Mouse (Mus musculus) intestine, postnatal 0 days (tissue): ENCODE data around the gene Cyp4a32. TPM values are rescaled to one million over a fixed set of nuclear protein-coding genes. Genes with fewer than 3 reads are reported as not detected.
"Not testable (repeated sequence)": the region's sequence is repeated elsewhere in the genome, so short reads cannot be mapped to it uniquely, and the experiment has no call there.

Experiments
- ATAC-seq: fragments of 200-750 bp; cut with Nextera tagmentation; 2 replicates; pipeline ENCODE4 v1.8.0; 2017; ENCODE audit warnings: mild to moderate bottlenecking, moderate TSS enrichment, moderate library complexity
- H3K27ac ChIP-seq: fragments of 300-500 bp; sonication (generic); 2 replicates; pipeline ENCODE4 v1.5.1; 2014; ENCODE audit warnings: mild to moderate bottlenecking, low read depth, low read length, moderate library complexity
- H3K27me3 ChIP-seq: fragments of 300-500 bp; sonication (generic); replicated peaks from 2 replicates; pipeline ENCODE4 v1.6.1; 2014; ENCODE audit warnings: low read length, mixed read lengths; ENCODE audit not compliant: control insufficient read depth, insufficient read depth
- H3K36me3 ChIP-seq: fragments of 300-500 bp; sonication (generic); 2 replicates; pipeline ENCODE4 v1.6.1; 2014; ENCODE audit warnings: mild to moderate bottlenecking, moderate library complexity; ENCODE audit not compliant: control insufficient read depth, insufficient read depth
- H3K4me1 ChIP-seq: fragments of 300-500 bp; sonication (generic); replicated peaks from 2 replicates; pipeline ENCODE4 v1.6.1; 2014; ENCODE audit warnings: antibody characterized with exemption, low read length, mixed read lengths; ENCODE audit not compliant: control insufficient read depth, insufficient read depth
- H3K4me2 ChIP-seq: fragments of 300-500 bp; sonication (generic); replicated peaks from 2 replicates; pipeline ENCODE4 v1.6.1; 2014; ENCODE audit warnings: low read depth, mild to moderate bottlenecking, moderate library complexity
- H3K4me3 ChIP-seq: fragments of 300-500 bp; sonication (generic); 2 replicates; pipeline ENCODE4 v1.5.1; 2014; ENCODE audit warnings: low read depth, low read length
- H3K9ac ChIP-seq: fragments of 300-500 bp; sonication (generic); 2 replicates; pipeline ENCODE4 v1.6.1; 2014; ENCODE audit warnings: mild to moderate bottlenecking, low read depth, low read length
- H3K9me3 ChIP-seq: fragments of 300-500 bp; sonication (generic); 2 replicates; pipeline ENCODE4 v1.6.1; 2016; ENCODE audit warnings: mixed run types; ENCODE audit not compliant: control insufficient read depth
- CTCF ChIP-seq: sonication (generic); IDR thresholded peaks from 2 replicates; pipeline ENCODE4 v1.5.1; 2016; ENCODE audit warnings: low read depth, mild to moderate bottlenecking, control low read depth, antibody characterized with exemption, moderate library complexity
- WGBS: fragments of 180-500 bp; shearing (Covaris S2); extraction: QIAGEN DNeasy Blood & Tissue Kit; methylation state at CpG from one replicate; pipeline ENCODE4 v1.1.7; 2014; 5-methylcytosine and 5-hydroxymethylcytosine counted together
- polyA plus RNA-seq: library from polyadenylated mRNA; unstranded; fragments of >200 nt; fragmentation: Nextera tagmentation; extraction: Ambion mirVana; gene quantifications from 2 replicates; pipeline ENCODE4 v1.2.1, GENCODE M21; 2015

Cyp4a32 gene
- polyA plus RNA-seq, 1 experiment from 2014 or later, result not detected

DNA sequence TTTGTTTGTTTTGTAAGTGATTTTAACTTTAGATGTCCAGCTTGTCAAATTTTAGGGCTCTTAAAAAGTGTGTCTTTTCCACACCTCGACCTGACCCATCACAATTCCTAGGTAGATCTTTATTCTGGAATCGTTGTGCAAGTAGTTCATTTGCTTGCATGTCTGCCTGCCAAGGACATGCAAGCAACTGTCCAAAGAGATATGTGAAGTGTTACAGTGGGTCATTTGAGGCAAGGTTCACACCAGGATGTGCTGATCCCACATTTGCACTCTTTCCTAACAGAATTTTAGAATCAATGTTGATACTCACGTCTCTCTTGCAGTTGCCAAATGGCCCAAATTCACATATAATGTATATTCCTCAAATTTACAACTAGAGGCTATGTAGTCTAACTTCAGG is 25.5 kb upstream of the Cyp4a32 start:
- no peak overlapping the region for H3K9ac ChIP-seq
- no peaks in the 10 kb centered on the region for H3K27me3 ChIP-seq
- TF ChIP-seq CTCF, result no peak
- ATAC-seq, result no peak
- 80% methylated on average over 3 of the region's 3 CpGs for WGBS
- H3K4me3 ChIP-seq, result no peak overlapping the region
- H3K27ac ChIP-seq, result no peak overlapping the region
- H3K36me3 ChIP-seq, result no peaks in the 10 kb centered on the region
- H3K4me1 ChIP-seq, result no peaks in the 10 kb centered on the region
- H3K4me2 ChIP-seq, result no peak overlapping the region
- H3K9me3 ChIP-seq, result no peaks in the 10 kb centered on the region

DNA sequence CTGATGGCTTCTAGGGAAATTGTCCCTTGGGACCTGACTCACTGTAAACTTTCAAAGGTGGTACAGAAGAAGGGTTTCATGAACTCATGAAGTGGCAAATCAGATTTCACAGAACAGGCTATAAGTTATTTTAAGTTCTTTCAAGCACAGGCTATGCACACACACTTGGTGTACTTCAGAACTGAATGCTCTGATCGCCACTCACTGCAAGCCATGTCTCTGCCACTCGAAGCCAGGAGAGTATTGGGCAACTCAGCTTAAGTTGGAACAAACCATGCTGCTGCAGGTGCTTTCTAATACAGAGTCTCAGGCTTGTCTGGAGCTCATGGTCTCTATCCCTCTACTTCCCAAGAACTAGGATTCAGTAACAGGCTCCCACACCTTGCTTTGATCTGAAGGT is 25.0 kb upstream of the Cyp4a32 start:
- 93% methylated on average over 2 of the region's 2 CpGs for WGBS
- TF ChIP-seq CTCF, result no peak
- H3K4me3 ChIP-seq, result no peak overlapping the region

DNA sequence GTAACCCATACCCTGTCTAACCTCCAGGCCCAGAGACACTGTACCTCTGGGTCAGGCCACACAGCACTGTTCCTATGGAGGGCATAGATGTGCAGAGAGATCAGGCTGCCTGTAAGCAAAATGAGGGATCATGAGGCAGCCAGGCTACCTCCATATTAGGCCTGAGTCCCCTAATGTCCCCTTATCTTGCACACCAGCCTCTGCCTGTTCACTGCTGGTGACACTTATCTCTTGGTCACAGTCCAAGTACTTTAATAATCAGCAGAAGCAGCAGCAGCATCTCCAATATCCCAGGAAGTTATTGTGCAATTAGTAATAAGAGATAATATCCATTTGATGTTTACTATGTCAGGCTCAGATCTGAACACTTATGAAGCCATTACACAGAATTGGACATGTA is 17.7 kb upstream of the Cyp4a32 start:
- Histone ChIP-seq H3K9ac (no peak overlapping the region), H3K4me3 (no peak overlapping the region), H3K4me1 (no peaks in the 10 kb centered on the region), H3K9me3 (no peaks in the 10 kb centered on the region), H3K36me3 (no peaks in the 10 kb centered on the region), H3K27me3 (no peaks in the 10 kb centered on the region), H3K27ac (no peak overlapping the region), H3K4me2 (no peak overlapping the region)
- ATAC-seq, result no peak
- no peak for TF ChIP-seq CTCF

More for the DNA sequence above, 25.0 kb upstream of the Cyp4a32 start:
- no peak for ATAC-seq
- Histone ChIP-seq H3K36me3 (no peaks in the 10 kb centered on the region), H3K4me1 (no peaks in the 10 kb centered on the region), H3K27ac (no peak overlapping the region), H3K9me3 (no peaks in the 10 kb centered on the region), H3K27me3 (no peaks in the 10 kb centered on the region), H3K9ac (no peak overlapping the region), H3K4me2 (no peak overlapping the region)

DNA sequence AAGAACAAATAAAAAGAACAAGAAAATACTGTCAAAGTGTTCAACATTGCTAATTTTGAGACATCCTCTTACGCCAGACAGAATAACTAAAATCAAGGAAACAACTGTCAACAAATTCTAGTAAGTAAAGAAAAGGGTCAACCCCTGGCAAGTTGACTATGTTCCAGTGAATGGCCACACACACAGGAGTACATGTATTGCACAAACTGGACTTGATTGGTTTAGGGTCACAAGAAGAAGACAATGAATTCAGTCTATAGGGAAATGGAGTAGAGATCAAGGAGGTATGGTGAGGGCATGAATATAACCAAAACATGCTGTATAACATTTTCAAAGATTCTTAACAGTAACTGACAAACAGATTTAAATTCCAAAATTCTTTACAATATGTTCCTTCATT is 4.4 kb upstream of the Cyp4a32 start:
- H3K36me3 ChIP-seq, result no peaks in the 10 kb centered on the region
- no peak overlapping the region for H3K27ac ChIP-seq
- no peak overlapping the region for H3K9ac ChIP-seq
- no peaks in the 10 kb centered on the region for H3K4me1 ChIP-seq
- no peak for TF ChIP-seq CTCF
- no peak overlapping the region for H3K4me2 ChIP-seq
- H3K4me3 ChIP-seq, result no peak overlapping the region
- H3K9me3 ChIP-seq, result no peaks in the 10 kb centered on the region
- WGBS, result 92% methylated on average over 1 of the region's 1 CpGs
- ATAC-seq, result no peak
- no peaks in the 10 kb centered on the region for H3K27me3 ChIP-seq

DNA sequence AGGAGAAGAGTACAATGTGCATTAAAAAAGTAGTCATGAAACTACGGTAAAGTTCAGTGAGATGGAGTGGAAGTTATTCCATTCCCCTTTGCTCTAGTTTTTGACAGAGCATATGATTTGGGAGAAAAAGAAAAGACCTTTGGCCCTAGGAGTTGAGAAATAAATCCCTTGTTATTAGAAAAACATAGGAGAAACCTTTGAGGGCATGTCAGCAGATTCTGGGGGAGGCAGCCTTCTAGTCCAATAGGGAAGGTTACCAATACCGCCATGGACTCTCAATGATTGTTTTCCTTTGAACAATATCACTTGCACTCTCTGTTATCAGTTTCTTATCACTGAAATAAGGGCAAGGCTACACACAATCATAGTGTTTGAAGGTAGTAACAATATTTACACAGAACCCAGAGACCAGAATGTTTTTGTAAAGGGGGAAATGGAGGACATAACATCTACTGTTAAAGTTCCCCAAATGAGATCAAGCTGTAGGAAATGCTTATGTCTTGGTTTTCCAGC is 3.9 kb upstream of the Cyp4a32 start:
- TF ChIP-seq CTCF, result no peak
- H3K4me1 ChIP-seq, result no peaks in the 10 kb centered on the region
- WGBS, result 50% methylated on average over 2 of the region's 2 CpGs
- H3K4me2 ChIP-seq, result no peak overlapping the region
- ATAC-seq, result no peak
- H3K4me3 ChIP-seq, result no peak overlapping the region
- H3K9ac ChIP-seq, result no peak overlapping the region
- no peaks in the 10 kb centered on the region for H3K27me3 ChIP-seq
- no peaks in the 10 kb centered on the region for H3K36me3 ChIP-seq
- H3K27ac ChIP-seq, result no peak overlapping the region
- no peaks in the 10 kb centered on the region for H3K9me3 ChIP-seq

DNA sequence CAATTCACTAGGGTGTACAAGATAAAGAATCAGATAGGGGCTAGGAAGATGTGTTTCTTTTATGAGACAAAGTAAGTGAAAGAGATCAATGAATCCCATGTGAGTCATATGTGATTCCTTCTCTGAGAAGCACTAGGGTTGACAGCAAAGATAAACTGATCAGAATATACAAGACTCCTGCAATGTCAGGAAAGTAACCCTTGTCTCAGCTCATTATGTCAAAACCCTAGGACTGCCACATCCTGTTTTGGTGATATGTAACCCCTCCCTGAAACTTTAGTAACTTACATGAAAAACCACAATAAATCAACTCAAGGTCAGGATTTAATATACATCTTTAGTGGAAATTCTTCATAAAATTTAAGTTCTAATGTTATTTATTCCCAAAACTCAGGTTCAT is 13.2 kb downstream of the Cyp4a32 start:
- H3K4me2 ChIP-seq, result no peak overlapping the region
- H3K27ac ChIP-seq, result no peak overlapping the region
- no peak for TF ChIP-seq CTCF
- H3K9ac ChIP-seq, result no peak overlapping the region
- no peak overlapping the region for H3K4me3 ChIP-seq
- H3K9me3 ChIP-seq, result no peaks in the 10 kb centered on the region
- no peak for ATAC-seq
- no peaks in the 10 kb centered on the region for H3K4me1 ChIP-seq
- H3K27me3 ChIP-seq, result no peaks in the 10 kb centered on the region
- no peaks in the 10 kb centered on the region for H3K36me3 ChIP-seq

DNA sequence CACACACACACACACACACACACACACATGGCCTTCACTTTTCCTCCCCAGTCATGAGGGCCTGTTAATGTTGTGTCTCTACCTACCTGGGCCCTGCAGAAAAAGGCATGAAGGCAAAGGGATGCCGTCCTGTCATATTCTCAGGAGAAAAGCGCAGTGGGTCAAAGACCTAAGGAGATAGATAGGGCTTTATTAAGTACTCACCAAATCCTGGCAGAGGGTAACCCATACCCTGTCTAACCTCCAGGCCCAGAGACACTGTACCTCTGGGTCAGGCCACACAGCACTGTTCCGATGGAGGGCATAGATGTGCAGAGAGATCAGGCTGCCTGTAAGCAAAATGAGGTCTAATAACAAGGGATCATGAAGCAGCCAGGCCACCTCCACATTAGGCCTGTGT is 24.8 kb downstream of the Cyp4a32 start:
- not testable (repeated sequence) for H3K27me3 ChIP-seq, H3K27ac ChIP-seq, H3K9me3 ChIP-seq, H3K4me3 ChIP-seq, H3K4me1 ChIP-seq, H3K36me3 ChIP-seq, H3K4me2 ChIP-seq, ATAC-seq, H3K9ac ChIP-seq
- 100% methylated on average over 2 of the region's 3 CpGs for WGBS
